Mouse (Mus musculus): Measurements from ENCODE around the gene Cplx3. TPM values are rescaled to one million over a fixed set of nuclear protein-coding genes. Genes with fewer than 3 reads are reported as not detected.

Gene Cplx3
- polyA plus RNA-seq, 1 experiment from 2014 or later = 3.3 TPM

DNA sequence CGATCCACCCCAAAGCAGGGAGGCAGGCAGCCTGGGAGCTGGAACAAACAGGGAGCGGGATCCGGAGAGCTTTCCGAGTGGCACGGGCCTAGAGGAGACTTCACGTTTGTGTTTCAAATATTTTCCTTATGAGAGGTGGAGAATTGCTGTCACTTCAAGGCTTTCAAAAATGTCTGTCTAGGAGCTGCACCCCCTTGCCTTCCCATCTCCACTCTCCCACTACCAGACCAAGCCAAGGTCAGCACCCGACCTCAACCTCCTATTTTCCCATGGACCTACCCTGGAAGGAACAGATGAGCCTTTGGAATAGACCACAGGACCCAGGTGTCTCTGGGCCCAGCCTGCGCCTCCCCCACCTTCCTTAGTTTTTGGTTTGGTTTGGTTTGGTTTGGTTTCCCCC is 8.8 kb downstream of the Cplx3 start:
- Histone ChIP-seq H3K4me1 (replicated peaks) (peaks cover 42% of the 10 kb centered on the region), H3K27ac (no peak overlapping the region), H3K36me3 (peaks cover 33% of the 10 kb centered on the region), H3K9ac (replicated peaks) (no peak overlapping the region), H3K4me3 (replicated peaks) (no peak overlapping the region), H3K4me2 (replicated peaks) (no peak overlapping the region), H3K9me3 (no peaks in the 10 kb centered on the region), H3K27me3 (no peaks in the 10 kb centered on the region)
- 84% methylated on average over 8 of the region's 8 CpGs for WGBS
- no peak for ATAC-seq

DNA sequence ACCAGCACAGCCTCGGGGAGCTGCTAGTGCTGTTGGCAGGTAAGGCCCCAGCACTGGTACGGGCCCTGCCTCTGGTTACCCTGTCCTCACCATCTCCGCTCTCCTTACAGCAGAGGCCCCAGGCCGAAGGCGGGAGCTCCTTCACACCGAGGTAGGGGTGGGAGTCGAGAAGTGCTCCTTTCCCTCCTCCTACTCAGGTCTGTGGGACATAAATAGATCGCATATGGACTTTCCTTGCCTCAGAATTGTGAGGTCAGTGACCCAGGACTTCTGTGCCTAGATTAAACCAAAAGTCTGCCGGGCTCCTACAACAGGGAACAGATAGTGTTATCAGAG is 11.9 kb downstream of the Cplx3 start:
- no peak overlapping the region for H3K4me2 ChIP-seq (replicated peaks)
- H3K9ac ChIP-seq (replicated peaks) = no peak overlapping the region

DNA sequence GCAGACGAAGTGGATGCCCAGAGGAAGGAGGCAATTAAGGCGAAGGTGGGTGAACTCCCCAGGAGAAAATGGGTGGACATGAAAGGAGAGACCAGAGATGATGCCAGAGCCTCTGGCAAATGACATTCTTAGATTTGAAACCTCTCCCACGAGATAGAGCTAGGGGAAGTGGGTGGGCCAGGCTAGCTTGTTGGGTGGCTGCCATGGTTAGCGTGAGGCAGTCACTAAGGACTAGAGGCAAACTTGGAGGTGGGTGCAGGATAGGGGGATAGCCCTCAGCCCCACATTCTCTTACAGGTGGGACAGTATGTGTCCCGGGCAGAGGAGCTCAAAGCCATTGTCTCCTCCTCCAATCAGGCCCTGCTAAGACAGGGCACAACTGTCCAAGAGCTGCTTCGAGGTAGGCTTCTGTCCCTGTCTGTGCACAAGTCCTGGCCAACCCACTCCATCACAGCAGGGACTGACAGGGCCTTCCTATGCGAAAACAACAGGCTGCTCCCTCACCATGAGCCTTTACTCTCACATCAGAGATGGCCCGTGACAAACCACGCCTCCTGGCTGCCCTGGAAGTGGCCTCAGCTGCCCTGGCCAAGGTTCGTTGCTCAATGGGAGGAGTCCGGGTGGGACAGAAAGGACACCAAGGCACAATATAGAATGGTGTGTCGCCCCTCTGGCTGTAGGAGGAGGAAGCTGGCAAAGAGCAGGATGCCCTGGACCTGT is 12.5 kb downstream of the Cplx3 start:
- H3K4me2 ChIP-seq (replicated peaks) = no peak overlapping the region
- peaks cover 36% of the 10 kb centered on the region for H3K36me3 ChIP-seq
- no peak overlapping the region for H3K27ac ChIP-seq
- H3K4me3 ChIP-seq (replicated peaks) = no peak overlapping the region
- H3K9ac ChIP-seq (replicated peaks) = no peak overlapping the region
- WGBS = 52% methylated on average over 12 of the region's 12 CpGs
- no peak for ATAC-seq
- peaks cover 35% of the 10 kb centered on the region for H3K4me1 ChIP-seq (replicated peaks)
- H3K9me3 ChIP-seq = no peaks in the 10 kb centered on the region
- no peaks in the 10 kb centered on the region for H3K27me3 ChIP-seq

More for the DNA sequence above, 11.9 kb downstream of the Cplx3 start:
- Histone ChIP-seq H3K4me1 (replicated peaks) (peaks cover 36% of the 10 kb centered on the region), H3K27me3 (no peaks in the 10 kb centered on the region), H3K36me3 (peaks cover 36% of the 10 kb centered on the region), H3K9me3 (no peaks in the 10 kb centered on the region), H3K4me3 (replicated peaks) (no peak overlapping the region), H3K27ac (no peak overlapping the region)
- no peak for ATAC-seq
- 73% methylated on average over 9 of the region's 9 CpGs for WGBS

DNA sequence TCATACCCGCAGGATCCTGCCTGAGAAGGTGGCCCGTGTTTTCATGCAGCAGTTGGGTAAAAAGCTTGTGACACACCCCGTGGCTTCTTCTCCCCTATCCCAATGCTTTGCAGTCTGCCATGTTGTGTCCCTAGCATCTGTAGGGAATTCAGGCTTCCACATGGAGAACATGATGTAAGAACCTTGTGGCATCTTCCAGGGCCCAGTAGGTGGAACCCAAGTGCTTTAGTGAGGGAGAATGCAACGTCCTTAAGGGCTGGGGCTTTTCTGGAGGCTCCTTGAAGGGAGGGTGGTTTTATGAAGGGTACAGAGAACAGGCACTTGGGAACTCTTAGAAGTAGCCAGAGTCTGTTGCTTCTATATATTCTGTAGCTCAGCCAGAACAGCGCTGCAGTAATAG is 15.4 kb downstream of the Cplx3 start:
- Histone ChIP-seq H3K4me2 (replicated peaks) (no peak overlapping the region), H3K27ac (no peak overlapping the region), H3K27me3 (no peaks in the 10 kb centered on the region), H3K9me3 (no peaks in the 10 kb centered on the region), H3K9ac (replicated peaks) (no peak overlapping the region), H3K4me1 (replicated peaks) (peaks cover 21% of the 10 kb centered on the region), H3K4me3 (replicated peaks) (no peak overlapping the region), H3K36me3 (peaks cover 56% of the 10 kb centered on the region)
- ATAC-seq = no peak
- WGBS = 38% methylated on average over 5 of the region's 5 CpGs

DNA sequence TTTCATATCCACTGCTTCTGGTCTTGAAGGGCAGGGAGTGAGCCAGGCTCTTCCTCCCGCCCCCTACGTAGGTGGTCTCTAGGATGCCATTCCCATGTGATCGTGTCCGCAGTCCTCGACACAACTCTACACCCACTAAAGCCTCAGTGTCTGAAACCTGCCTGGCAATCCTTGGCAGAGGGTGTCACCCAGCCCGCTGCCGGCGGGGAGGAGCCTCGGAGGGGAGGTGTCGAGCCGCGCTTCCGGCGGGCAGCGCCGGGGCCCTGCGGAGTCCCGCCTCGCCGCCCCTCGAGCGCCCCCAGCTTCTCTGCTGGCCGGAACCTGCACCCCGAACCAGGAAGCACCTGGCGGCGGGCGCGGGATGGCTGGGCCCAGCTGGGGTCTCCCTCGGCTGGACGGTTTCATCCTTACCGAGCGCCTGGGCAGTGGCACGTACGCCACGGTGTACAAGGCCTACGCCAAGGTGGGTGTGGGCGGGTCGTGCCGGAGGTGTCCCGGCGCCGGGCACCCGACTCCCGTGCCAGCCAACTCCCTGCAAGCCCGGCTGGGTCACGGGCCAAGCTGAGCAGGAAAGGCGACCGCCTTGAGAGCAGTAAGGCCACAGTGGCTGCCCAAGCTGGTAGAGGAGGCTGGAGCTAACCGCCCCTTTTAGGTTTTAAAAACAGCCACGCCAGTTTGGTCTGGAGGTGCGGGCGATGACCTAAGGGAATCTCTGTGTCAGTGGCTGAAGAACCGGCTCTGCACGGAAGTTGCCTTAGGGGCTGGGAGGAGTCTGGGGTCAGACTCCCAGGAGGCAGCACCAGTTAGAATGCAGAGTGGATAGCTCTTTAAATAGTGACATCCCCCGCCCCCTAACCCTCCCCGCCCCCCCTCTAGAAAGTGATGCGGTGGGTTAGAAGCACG is 16.6 kb downstream of the Cplx3 start, which contains the start of gene Ulk3:
Gene Ulk3 (plus strand): TSS at position 229 of the 903 bp plus-strand sequence.
- H3K27ac ChIP-seq = peak within 1 kb of the TSS; percentile 67
- peak within 1 kb of the TSS; percentile 86 for H3K9ac ChIP-seq (replicated peaks)
- peaks cover 54% of the 10 kb centered on the region for H3K36me3 ChIP-seq
- H3K4me3 ChIP-seq (replicated peaks) = peak within 1 kb of the TSS; percentile 71
- no peaks in the 10 kb centered on the region for H3K27me3 ChIP-seq
- ATAC-seq = peak; percentile 87
- H3K4me2 ChIP-seq (replicated peaks) = peak within 1 kb of the TSS; percentile 90
- H3K9me3 ChIP-seq = no peaks in the 10 kb centered on the region
- under 1% methylated on average over 58 of the region's 58 CpGs for WGBS
- peaks cover 21% of the 10 kb centered on the region for H3K4me1 ChIP-seq (replicated peaks)

DNA sequence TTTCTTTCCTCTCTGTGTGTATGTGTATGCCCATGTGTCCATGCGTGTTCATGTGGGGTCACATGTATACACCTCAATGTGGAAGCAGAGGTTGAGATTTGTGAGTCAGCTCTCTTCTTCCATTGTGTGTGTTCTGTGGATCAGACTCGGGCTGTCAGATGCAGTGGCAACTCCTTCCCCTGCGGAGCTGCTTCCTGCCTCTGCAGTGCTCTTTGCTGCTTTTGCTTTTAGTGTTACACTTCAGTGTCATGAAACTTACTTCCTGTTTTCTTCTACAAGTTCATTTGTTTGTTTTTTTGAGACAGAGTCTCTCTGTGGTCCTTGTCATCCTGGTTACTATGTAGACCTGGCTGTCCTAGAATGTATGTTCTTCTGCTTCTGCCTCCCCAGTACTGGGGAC is 21.1 kb downstream of the Cplx3 start:
- Histone ChIP-seq H3K4me3 (replicated peaks) (no peak overlapping the region), H3K9ac (replicated peaks) (no peak overlapping the region), H3K27ac (no peak overlapping the region), H3K36me3 (peaks cover 74% of the 10 kb centered on the region), H3K4me1 (replicated peaks) (peaks cover 8% of the 10 kb centered on the region), H3K27me3 (no peaks in the 10 kb centered on the region), H3K4me2 (replicated peaks) (no peak overlapping the region), H3K9me3 (no peaks in the 10 kb centered on the region)
- no peak for ATAC-seq
- WGBS = 88% methylated on average over 3 of the region's 3 CpGs

DNA sequence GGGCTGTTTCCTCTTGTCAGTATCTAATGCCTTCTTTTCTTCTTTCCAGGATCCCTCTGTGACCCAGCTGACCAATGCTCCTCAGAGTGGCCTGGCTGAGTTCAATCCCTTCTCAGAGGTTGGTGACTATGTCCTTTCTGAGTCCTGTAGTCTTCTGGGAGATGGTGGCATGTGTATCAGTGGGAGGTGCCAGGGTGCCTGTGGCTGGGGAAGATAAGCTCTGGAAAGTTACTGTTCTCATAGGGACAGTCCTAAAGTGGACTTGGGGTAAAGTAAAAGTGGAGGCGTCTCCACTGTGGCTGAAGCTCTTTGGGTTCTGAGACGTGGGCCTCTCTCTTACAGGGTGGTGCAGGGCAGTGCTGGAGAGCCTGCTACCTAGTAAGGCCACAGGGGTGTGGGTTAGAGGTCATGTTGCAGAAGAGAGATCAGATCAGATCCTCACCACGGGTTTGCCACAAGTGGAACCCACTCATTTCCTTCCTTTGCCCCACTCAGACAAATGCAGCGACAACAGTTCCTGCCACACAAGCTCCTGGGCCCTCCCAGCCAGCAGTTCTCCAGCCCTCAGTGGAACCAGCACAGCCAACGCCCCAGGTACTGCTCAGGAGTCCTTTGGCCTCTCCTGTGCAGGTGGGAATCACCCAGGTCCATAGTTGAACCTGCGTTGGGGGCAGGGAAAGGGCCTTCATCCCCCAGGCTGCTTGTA is 28.8 kb downstream of the Cplx3 start:
- Histone ChIP-seq H3K27ac (no peak overlapping the region), H3K4me2 (replicated peaks) (no peak overlapping the region), H3K27me3 (no peaks in the 10 kb centered on the region), H3K9ac (replicated peaks) (no peak overlapping the region), H3K36me3 (peaks cover 59% of the 10 kb centered on the region), H3K4me3 (replicated peaks) (no peak overlapping the region), H3K4me1 (replicated peaks) (no peaks in the 10 kb centered on the region), H3K9me3 (no peaks in the 10 kb centered on the region)
- no peak for ATAC-seq
- WGBS = 86% methylated on average over 6 of the region's 6 CpGs

DNA sequence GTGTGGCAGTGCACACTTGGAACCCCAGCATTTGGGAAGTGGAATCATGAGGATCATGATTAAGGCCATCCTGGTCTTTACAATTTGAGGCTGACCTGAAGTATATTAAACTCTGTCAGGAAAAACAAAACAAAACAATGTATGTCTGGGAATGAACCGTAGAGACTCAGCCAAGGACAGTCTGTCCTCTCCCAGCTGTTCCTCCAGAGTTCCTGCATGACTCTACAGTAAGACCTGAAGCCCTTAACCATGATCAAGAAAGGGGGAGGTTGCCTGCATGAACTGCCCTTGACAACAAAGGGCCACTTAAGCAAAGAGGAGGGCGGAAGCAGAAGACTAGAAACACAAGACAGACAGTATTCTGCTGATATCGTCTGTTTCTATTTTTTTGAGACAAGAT is 30.5 kb downstream of the Cplx3 start:
- Histone ChIP-seq H3K4me1 (replicated peaks) (no peaks in the 10 kb centered on the region), H3K36me3 (peaks cover 55% of the 10 kb centered on the region), H3K27me3 (no peaks in the 10 kb centered on the region), H3K9me3 (no peaks in the 10 kb centered on the region), H3K9ac (replicated peaks) (no peak overlapping the region), H3K27ac (no peak overlapping the region), H3K4me3 (replicated peaks) (no peak overlapping the region), H3K4me2 (replicated peaks) (no peak overlapping the region)
- WGBS = 85% methylated on average over 3 of the region's 3 CpGs
- no peak for ATAC-seq

DNA sequence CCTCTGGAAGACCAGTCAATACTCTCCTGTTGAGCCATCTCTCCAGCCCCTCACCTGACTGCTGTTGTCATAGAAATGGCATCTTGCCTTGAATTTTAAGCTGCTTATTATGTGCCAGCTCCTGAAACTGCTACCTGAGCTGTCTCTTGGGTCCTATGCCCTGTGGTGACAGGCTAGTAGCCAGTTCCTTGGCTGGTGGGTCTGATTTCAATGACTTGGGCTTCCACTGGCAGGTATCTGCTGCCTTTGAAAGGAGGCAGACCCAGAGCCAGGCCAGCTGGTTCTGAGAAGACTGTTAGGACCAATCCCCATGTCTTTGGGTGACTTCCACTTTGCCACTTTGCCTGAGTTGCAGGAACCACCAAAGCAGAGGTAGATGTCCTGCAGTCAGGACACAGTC is 31.7 kb downstream of the Cplx3 start:
- no peak overlapping the region for H3K4me3 ChIP-seq (replicated peaks)
- no peak overlapping the region for H3K9ac ChIP-seq (replicated peaks)
- no peaks in the 10 kb centered on the region for H3K9me3 ChIP-seq
- H3K27me3 ChIP-seq = no peaks in the 10 kb centered on the region
- H3K27ac ChIP-seq = no peak overlapping the region
- H3K4me1 ChIP-seq (replicated peaks) = no peaks in the 10 kb centered on the region
- H3K36me3 ChIP-seq = peaks cover 52% of the 10 kb centered on the region
- H3K4me2 ChIP-seq (replicated peaks) = no peak overlapping the region
- ATAC-seq = no peak

DNA sequence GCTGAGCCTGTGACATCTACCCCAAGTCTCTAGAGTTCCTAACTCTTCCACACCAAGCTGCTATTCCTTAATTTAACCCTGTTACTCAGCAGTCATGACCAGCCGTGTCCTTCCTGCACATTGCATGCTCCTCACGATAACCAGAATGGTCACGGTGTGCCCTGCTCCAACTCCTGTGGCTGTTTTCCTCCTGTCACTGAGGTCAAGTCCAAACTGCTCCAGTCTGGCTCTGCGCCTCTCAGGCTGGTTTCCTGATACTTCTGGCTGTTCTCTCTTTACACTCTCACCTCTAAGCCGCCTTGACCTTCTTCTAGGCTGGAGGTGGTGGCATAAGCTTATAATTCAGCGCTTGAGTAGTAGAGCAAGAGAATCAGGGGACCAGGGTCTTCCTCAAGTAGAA is 37.6 kb downstream of the Cplx3 start:
- H3K4me3 ChIP-seq (replicated peaks) = no peak overlapping the region
- H3K4me1 ChIP-seq (replicated peaks) = peaks cover 12% of the 10 kb centered on the region
- H3K36me3 ChIP-seq = peaks cover 49% of the 10 kb centered on the region
- H3K9ac ChIP-seq (replicated peaks) = no peak overlapping the region
- no peaks in the 10 kb centered on the region for H3K9me3 ChIP-seq
- no peak overlapping the region for H3K27ac ChIP-seq
- no peaks in the 10 kb centered on the region for H3K27me3 ChIP-seq
- 96% methylated on average over 6 of the region's 6 CpGs for WGBS
- ATAC-seq = no peak
- no peak overlapping the region for H3K4me2 ChIP-seq (replicated peaks)

DNA sequence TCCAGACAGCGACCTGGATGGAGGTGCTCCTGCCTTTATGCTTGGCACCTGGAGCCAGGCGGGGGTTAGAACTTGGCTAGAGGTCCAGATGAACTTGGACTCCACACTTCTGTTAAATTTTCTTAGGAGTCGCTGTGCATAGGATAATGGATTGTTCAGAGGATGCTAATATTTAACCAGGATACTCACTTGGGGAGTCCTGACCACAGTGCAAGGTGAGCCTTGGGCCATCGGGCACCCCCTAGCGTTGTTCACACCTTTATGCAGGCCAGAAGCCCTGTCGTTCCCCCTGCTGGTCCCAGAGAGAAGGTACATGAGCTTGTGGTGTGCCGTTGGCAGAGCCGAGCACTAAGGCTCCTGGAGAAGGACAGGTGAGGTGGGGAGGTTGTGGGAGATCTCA is 39.2 kb downstream of the Cplx3 start:
- Histone ChIP-seq H3K4me3 (replicated peaks) (no peak overlapping the region), H3K27me3 (no peaks in the 10 kb centered on the region), H3K9ac (replicated peaks) (no peak overlapping the region), H3K36me3 (peaks cover 40% of the 10 kb centered on the region), H3K9me3 (no peaks in the 10 kb centered on the region), H3K4me2 (replicated peaks) (no peak overlapping the region), H3K27ac (no peak overlapping the region), H3K4me1 (replicated peaks) (peaks cover 29% of the 10 kb centered on the region)
- ATAC-seq = no peak
- WGBS = 60% methylated on average over 8 of the region's 8 CpGs

DNA sequence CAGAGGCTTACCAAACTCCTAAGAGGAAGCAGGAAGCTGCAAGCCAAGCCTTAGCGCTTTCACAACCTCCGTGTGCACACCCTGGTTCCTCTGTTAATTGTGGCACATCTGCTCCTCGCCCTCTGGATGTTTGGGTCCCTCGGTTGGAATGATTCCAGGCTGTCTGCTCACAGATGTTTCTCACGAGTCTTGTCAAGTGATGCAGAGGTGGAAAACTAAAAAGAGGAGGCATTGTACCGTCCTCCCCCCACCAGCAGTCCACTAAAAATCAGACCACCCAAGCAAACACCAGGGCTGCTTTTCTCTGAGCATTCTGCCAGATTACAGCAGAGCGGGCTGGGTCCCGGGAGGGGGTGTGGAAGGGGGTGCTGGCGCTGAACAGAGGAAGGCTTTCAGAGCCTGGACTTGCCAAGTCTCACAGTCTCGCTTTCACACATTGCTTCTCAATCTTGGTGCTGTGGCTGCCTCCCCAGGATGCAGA is 40.3 kb downstream of the Cplx3 start:
- Histone ChIP-seq H3K27ac (peak overlapping the region; percentile 32; the same call in 1 of the 2 replicates), H3K36me3 (peaks cover 31% of the 10 kb centered on the region), H3K4me3 (replicated peaks) (no peak overlapping the region), H3K9me3 (no peaks in the 10 kb centered on the region), H3K27me3 (no peaks in the 10 kb centered on the region), H3K4me1 (replicated peaks) (peaks cover 36% of the 10 kb centered on the region), H3K4me2 (replicated peaks) (no peak overlapping the region), H3K9ac (replicated peaks) (no peak overlapping the region)
- 74% methylated on average over 10 of the region's 10 CpGs for WGBS
- ATAC-seq = no peak

Data from midbrain, embryonic 13.5 days (tissue).